Mouse (Mus musculus): Measurements from ENCODE around the gene Pccb.

- TF ChIP-seq CTCF (IDR thresholded peaks at IDR 0.05; ENCODE audit: insufficient read depth, low read length) (no peak), POLR2A (IDR thresholded peaks at IDR 0.05; ENCODE audit: borderline replicate concordance, extremely low read depth, low read depth, low read length) (no peak)
These were observed 92.7 kb downstream of the Pccb start for GRCm38 (mm10) chr9:100942042-100942441.
